Mouse (Mus musculus): Measurements from ENCODE around the gene Rnf225. TPM values are rescaled to one million over a fixed set of nuclear protein-coding genes. Genes with fewer than 3 reads are reported as not detected.
"Not testable (repeated sequence)": the region's sequence is repeated elsewhere in the genome, so short reads cannot be mapped to it uniquely, and the experiment has no call there.

The Rnf225 gene
- polyA plus RNA-seq, 1 experiment from 2014 or later = 0.59 TPM

DNA sequence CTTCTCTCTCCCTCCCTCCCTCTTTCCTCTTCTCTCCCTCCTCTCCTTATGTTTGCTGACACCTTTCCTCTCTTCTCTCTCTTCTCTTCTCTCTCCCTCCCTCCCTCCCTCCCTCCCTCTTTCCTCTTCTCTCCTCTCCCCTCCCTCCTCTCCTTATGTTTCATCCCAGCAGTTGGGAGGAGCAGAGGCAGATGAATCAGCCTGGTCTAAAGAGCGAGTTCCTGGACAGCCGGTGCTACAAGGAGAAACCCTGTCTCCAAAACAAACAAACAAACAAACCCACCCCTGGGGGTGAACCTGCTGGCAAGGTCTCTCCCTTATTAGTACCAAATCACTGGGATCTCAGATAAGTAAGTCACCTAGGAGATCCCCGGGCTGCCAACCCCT lies 5.9 kb upstream of the Rnf225 start:
- ATAC-seq (ENCODE audit: insufficient number of reproducible peaks, low FRiP score, low TSS enrichment, low read depth) (no peak), DNase-seq (ENCODE audit: low spot score) (no peak)
- Histone ChIP-seq H3K27ac (replicated peaks; ENCODE audit: low read depth, low read length) (peak overlapping the region; percentile 91), H3K27me3 (ENCODE audit: control insufficient read depth, insufficient read depth, low read length) (0 out of 2 replicates have a peak, but pooled peaks cover 1% of the 10 kb centered on the region), H3K9ac (ENCODE audit: low read length) (peak overlapping the region; percentile 84), H3K36me3 (ENCODE audit: control insufficient read depth, insufficient read depth, low read length) (peaks cover 19% of the 10 kb centered on the region), H3K4me3 (ENCODE audit: low read depth, low read length) (peak overlapping the region; percentile 93), H3K9me3 (ENCODE audit: control insufficient read depth, low read length) (no peaks in the 10 kb centered on the region), H3K4me1 (ENCODE audit: control insufficient read depth, insufficient read depth, low read length) (peaks cover 7% of the 10 kb centered on the region), H3K4me2 (ENCODE audit: low read depth, severe bottlenecking) (peak overlapping the region; percentile 95)
- WGBS = 1% methylated on average over 3 of the region's 3 CpGs

DNA sequence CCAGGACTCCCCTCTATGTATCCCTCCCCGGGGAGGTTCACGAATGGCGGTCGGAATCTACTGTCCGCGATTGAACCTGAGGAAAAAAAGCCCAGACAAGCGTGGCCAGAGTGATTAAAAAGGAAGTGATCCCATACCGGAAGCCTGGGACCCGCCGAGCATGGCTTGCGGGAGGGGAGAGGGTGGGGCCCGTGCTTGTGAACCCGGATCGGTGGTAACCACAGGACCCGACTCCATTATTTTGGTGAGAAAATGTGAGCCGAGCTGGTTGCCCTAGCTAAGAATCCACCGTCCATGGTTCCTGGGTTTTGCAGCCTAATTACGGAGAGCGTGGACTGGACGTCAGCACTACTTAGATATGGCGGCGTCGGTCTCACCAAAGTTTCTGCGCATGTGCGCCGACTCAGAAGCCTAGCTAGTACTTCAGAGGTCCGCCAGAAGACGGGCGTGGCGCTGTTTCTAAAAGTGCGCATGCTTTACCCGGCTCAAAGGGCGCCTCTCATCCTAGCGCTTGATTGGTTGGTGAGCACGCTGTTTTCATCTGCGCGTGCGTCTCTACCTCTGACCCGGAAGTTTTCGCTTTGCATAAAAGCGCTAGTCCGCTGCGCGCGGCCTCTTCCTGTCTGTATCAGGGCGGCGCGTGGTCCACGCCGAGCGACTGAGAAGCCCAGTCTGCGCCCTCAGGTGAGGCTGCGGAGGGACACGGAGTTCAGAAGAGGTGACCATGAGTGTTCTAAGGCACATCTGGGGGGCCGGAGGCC lies 5.3 kb upstream of the Rnf225 start, which contains the start of gene Rps5:
Gene Rps5 (plus strand): TSS at position 586 of the 761 bp plus-strand sequence.
- DNase-seq (ENCODE audit: low spot score) = peak; percentile 98
- under 1% methylated on average over 55 of the region's 55 CpGs for WGBS
- Histone ChIP-seq H3K36me3 (ENCODE audit: control insufficient read depth, insufficient read depth, low read length) (peaks cover 20% of the 10 kb centered on the region), H3K4me3 (ENCODE audit: low read depth, low read length) (peak within 1 kb of the TSS; percentile 93), H3K4me2 (ENCODE audit: low read depth, severe bottlenecking) (peak within 1 kb of the TSS; percentile 95), H3K27me3 (ENCODE audit: control insufficient read depth, insufficient read depth, low read length) (peaks cover 5% of the 10 kb centered on the region; the same call in 1 of the 2 replicates), H3K9ac (ENCODE audit: low read length) (peak within 1 kb of the TSS; percentile 93), H3K9me3 (ENCODE audit: control insufficient read depth, low read length) (no peaks in the 10 kb centered on the region), H3K27ac (replicated peaks; ENCODE audit: low read depth, low read length) (peak within 1 kb of the TSS; percentile 91), H3K4me1 (ENCODE audit: control insufficient read depth, insufficient read depth, low read length) (peaks cover 9% of the 10 kb centered on the region)
- peak; percentile 98 for ATAC-seq (ENCODE audit: insufficient number of reproducible peaks, low FRiP score, low TSS enrichment, low read depth)

DNA sequence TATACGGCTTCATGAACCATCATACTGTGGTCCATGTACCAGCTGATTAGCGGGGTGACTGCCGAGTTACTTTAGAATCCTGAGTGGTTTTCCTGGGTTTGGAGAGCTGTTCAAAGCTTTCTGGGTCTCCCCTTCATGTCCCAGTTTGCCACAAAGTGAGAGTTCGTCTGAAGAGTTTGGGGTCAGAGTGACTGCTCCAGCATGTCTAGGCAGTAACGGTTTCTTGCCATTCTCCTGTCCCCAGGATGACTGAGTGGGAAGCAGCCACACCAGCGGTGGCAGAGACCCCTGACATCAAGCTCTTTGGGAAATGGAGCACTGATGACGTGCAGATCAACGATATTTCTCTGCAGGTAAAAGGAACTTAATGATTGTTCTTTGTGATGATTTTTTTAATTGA lies 4.5 kb upstream of the Rnf225 start:
- ATAC-seq (ENCODE audit: insufficient number of reproducible peaks, low FRiP score, low TSS enrichment, low read depth) = no peak
- H3K27ac ChIP-seq (replicated peaks; ENCODE audit: low read depth, low read length) = no peak overlapping the region; the same call in 1 of the 2 replicates

DNA sequence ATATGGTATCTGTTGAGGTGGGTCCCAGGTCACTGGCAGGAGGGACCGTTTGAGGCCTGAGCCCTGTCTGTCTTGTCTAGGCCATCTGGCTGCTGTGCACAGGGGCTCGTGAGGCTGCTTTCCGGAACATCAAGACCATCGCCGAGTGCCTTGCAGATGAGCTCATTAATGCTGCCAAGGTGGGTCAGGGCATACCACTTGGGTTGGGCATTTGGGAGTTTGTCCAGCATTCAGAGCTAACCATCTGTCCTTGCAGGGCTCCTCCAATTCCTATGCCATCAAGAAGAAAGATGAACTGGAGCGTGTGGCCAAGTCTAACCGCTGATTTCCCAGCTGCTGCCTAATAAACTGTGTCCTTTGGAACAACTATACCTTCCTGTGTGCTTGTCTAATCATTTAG lies 900 bp upstream of the Rnf225 start:
- DNase-seq (ENCODE audit: low spot score) (no peak), ATAC-seq (ENCODE audit: insufficient number of reproducible peaks, low FRiP score, low TSS enrichment, low read depth) (no peak)
- Histone ChIP-seq H3K9ac (ENCODE audit: low read length) (no peak overlapping the region), H3K27ac (replicated peaks; ENCODE audit: low read depth, low read length) (no peak overlapping the region), H3K36me3 (ENCODE audit: control insufficient read depth, insufficient read depth, low read length) (peaks cover 20% of the 10 kb centered on the region), H3K4me2 (ENCODE audit: low read depth, severe bottlenecking) (0 out of 2 replicates have a peak overlapping the region, but pooled peaks have one; percentile 4), H3K27me3 (ENCODE audit: control insufficient read depth, insufficient read depth, low read length) (peaks cover 20% of the 10 kb centered on the region), H3K4me3 (ENCODE audit: low read depth, low read length) (no peak overlapping the region), H3K9me3 (ENCODE audit: control insufficient read depth, low read length) (no peaks in the 10 kb centered on the region), H3K4me1 (ENCODE audit: control insufficient read depth, insufficient read depth, low read length) (peaks cover 15% of the 10 kb centered on the region)
- 87% methylated on average over 7 of the region's 7 CpGs for WGBS

More for the DNA sequence above, 4.5 kb upstream of the Rnf225 start:
- Histone ChIP-seq H3K4me1 (ENCODE audit: control insufficient read depth, insufficient read depth, low read length) (peaks cover 10% of the 10 kb centered on the region), H3K36me3 (ENCODE audit: control insufficient read depth, insufficient read depth, low read length) (peaks cover 20% of the 10 kb centered on the region), H3K9ac (ENCODE audit: low read length) (peak overlapping the region; percentile 93), H3K9me3 (ENCODE audit: control insufficient read depth, low read length) (no peaks in the 10 kb centered on the region), H3K4me2 (ENCODE audit: low read depth, severe bottlenecking) (peak overlapping the region; percentile 95), H3K27me3 (ENCODE audit: control insufficient read depth, insufficient read depth, low read length) (peaks cover 10% of the 10 kb centered on the region; the same call in 1 of the 2 replicates), H3K4me3 (ENCODE audit: low read depth, low read length) (peak overlapping the region; percentile 93)
- WGBS = 4% methylated on average over 8 of the region's 8 CpGs
- DNase-seq (ENCODE audit: low spot score) = no peak

DNA sequence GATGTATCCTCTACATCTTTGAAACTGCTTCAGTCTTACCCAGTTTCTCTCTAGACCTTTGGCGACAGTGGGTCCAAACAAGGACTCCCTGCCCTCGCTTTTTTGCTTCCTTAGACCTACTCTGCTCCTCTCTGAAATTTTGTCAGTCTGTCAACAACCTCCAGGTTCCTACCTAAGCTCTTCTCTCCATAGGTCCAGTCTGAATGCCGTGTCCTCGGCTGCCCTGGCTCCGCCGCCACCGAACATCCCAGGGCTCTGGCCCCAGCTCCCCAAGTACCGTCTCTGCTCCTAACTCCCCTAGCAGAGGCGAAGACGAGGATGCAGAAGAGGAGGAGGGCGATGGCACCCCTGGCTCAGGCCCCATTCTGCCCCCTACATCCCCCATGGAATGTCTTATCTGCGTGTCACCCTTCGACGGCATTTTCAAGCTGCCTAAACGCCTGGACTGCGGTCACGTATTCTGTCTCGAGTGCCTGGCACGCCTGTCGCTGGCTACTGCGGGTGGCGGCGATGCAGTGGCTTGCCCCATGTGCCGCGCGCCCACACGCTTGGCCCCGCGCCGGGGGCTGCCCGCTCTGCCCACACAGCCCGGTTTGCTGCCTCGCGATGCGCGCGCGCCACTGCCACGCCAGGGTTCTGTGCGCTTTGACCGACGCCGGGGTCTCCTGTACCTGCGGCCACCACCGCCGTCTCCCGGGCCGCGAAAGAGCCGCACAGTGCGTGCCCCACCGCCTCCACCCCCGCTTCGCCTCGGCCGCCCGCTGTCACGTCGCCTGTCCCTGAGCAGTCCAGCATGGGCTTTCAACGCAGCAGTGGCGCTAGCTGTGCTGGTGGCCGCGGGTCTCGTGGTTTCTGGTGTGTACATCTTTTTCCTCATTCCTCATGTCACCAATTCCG lies 725 bp downstream of the Rnf225 start:
- DNase-seq (ENCODE audit: low spot score) (peak; percentile 56), ATAC-seq (ENCODE audit: insufficient number of reproducible peaks, low FRiP score, low TSS enrichment, low read depth) (0 out of 2 replicates have a peak, but pooled peaks have one; percentile 26)
- Histone ChIP-seq H3K9me3 (ENCODE audit: control insufficient read depth, low read length) (no peaks in the 10 kb centered on the region), H3K27me3 (ENCODE audit: control insufficient read depth, insufficient read depth, low read length) (peaks cover 20% of the 10 kb centered on the region), H3K27ac (replicated peaks; ENCODE audit: low read depth, low read length) (no peak overlapping the region), H3K4me2 (ENCODE audit: low read depth, severe bottlenecking) (peak overlapping the region; percentile 52), H3K4me1 (ENCODE audit: control insufficient read depth, insufficient read depth, low read length) (peaks cover 13% of the 10 kb centered on the region), H3K36me3 (ENCODE audit: control insufficient read depth, insufficient read depth, low read length) (peaks cover 20% of the 10 kb centered on the region), H3K4me3 (ENCODE audit: low read depth, low read length) (peak overlapping the region; percentile 24), H3K9ac (ENCODE audit: low read length) (peak overlapping the region; percentile 49; the same call in 1 of the 2 replicates)
- WGBS = 2% methylated on average over 62 of the region's 65 CpGs

DNA sequence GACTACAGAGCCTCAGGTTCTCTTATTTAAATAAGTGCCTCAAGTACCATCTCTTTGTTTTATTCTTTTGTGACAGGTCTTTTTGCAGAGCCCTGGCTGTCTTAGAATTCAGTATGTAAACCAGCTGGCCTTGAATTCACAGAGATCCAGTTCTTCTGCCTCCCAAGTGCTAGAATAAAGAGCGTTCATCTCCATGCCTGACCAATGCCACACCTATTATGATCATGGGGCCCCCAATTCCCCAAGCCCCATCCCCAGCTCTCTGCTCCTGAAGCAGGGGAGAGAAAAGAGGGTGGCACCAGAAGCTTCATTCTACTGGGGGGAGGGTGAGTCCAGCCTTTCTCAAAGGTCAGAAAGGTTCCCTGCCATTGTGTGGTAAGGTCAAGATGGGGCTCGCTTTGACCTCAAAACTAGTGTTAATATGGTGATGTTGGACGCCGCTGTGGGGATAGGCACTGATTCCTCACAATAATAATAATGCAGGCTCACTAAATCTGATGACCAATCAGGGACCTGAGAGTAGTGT lies 6.5 kb downstream of the Rnf225 start:
- Histone ChIP-seq H3K4me1 (ENCODE audit: control insufficient read depth, insufficient read depth, low read length) (no peaks in the 10 kb centered on the region), H3K27ac (replicated peaks; ENCODE audit: low read depth, low read length) (no peak overlapping the region), H3K27me3 (ENCODE audit: control insufficient read depth, insufficient read depth, low read length) (peaks cover 3% of the 10 kb centered on the region; the same call in 1 of the 2 replicates), H3K4me3 (ENCODE audit: low read depth, low read length) (no peak overlapping the region), H3K9ac (ENCODE audit: low read length) (no peak overlapping the region), H3K9me3 (ENCODE audit: control insufficient read depth, low read length) (peaks cover 3% of the 10 kb centered on the region; the same call in 1 of the 2 replicates), H3K4me2 (ENCODE audit: low read depth, severe bottlenecking) (no peak overlapping the region), H3K36me3 (ENCODE audit: control insufficient read depth, insufficient read depth, low read length) (no peaks in the 10 kb centered on the region)
- ATAC-seq (ENCODE audit: insufficient number of reproducible peaks, low FRiP score, low TSS enrichment, low read depth) = no peak
- DNase-seq (ENCODE audit: low spot score) = no peak
- 76% methylated on average over 4 of the region's 4 CpGs for WGBS

DNA sequence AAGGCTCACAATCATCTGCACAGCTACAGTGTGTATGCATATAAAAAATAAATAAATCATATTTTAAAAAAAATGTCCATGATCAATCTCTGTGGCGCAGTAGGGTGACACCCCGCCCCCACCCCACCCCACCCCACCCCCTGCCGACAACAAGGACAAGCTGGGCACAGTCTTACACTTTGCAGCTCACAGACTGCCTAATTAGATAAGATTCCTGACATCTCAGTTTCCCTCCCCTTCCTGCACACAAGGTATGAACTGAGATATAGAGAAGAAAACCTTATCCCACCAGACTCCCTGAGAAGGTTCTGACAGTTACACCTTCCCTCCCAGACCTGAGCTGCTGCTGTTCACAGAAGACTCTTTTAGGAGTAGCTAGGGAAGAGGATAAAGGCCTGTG lies 7.6 kb downstream of the Rnf225 start:
- H3K4me2 ChIP-seq (ENCODE audit: low read depth, severe bottlenecking) = no peak overlapping the region
- ATAC-seq (ENCODE audit: insufficient number of reproducible peaks, low FRiP score, low TSS enrichment, low read depth) = no peak
- 74% methylated on average over 3 of the region's 3 CpGs for WGBS

DNA sequence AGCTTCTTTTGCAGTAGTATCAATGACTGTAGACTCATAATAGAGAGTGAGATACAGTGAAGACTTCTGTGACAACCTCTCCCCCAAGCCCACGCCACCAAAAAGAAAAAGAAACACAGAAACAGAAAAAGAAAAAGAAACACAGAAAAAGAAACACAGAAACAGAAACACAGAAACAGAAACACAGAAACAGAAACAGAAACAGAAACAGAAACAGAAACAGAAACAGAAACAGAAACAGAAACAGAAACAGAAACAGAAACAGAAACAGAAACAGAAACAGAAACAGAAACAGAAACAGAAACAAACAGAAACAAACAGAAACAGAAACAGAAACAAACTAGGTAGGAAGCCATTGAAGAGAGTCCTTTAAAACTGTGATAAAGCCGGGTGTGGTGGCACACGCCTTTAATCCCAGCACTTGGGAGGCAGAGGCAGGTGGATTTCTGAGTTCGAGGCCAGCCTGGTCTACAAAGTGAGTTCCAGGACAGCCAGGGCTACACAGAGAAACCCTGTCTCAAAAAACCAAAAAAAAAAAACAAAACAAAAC lies 10.1 kb downstream of the Rnf225 start:
- not testable (repeated sequence) for H3K4me1 ChIP-seq (ENCODE audit: control insufficient read depth, insufficient read depth, low read length); H3K27ac ChIP-seq (replicated peaks; ENCODE audit: low read depth, low read length); H3K27me3 ChIP-seq (ENCODE audit: control insufficient read depth, insufficient read depth, low read length); DNase-seq (ENCODE audit: low spot score); H3K4me2 ChIP-seq (ENCODE audit: low read depth, severe bottlenecking); H3K9ac ChIP-seq (ENCODE audit: low read length); ATAC-seq (ENCODE audit: insufficient number of reproducible peaks, low FRiP score, low TSS enrichment, low read depth); H3K36me3 ChIP-seq (ENCODE audit: control insufficient read depth, insufficient read depth, low read length); H3K9me3 ChIP-seq (ENCODE audit: control insufficient read depth, low read length); H3K4me3 ChIP-seq (ENCODE audit: low read depth, low read length)
- WGBS = 91% methylated on average over 4 of the region's 4 CpGs

More for the DNA sequence above, 7.6 kb downstream of the Rnf225 start:
- no peak overlapping the region for H3K4me3 ChIP-seq (ENCODE audit: low read depth, low read length)
- H3K27me3 ChIP-seq (ENCODE audit: control insufficient read depth, insufficient read depth, low read length) = no peaks in the 10 kb centered on the region
- peaks cover 3% of the 10 kb centered on the region; the same call in 1 of the 2 replicates for H3K9me3 ChIP-seq (ENCODE audit: control insufficient read depth, low read length)
- H3K36me3 ChIP-seq (ENCODE audit: control insufficient read depth, insufficient read depth, low read length) = no peaks in the 10 kb centered on the region
- DNase-seq (ENCODE audit: low spot score) = no peak
- H3K4me1 ChIP-seq (ENCODE audit: control insufficient read depth, insufficient read depth, low read length) = no peaks in the 10 kb centered on the region
- no peak overlapping the region for H3K9ac ChIP-seq (ENCODE audit: low read length)
- H3K27ac ChIP-seq (replicated peaks; ENCODE audit: low read depth, low read length) = no peak overlapping the region
